Mouse (Mus musculus): ENCODE results near the gene Patj. TPM values are rescaled to one million over a fixed set of nuclear protein-coding genes. Genes with fewer than 3 reads are reported as not detected.

Gene Patj
- polyA plus RNA-seq, 1 experiment from 2014 or later = 33.2 TPM

GRCm38 (mm10) chr4:98739753-98740152, 344.2 kb downstream of the Patj start:
- Histone ChIP-seq H3K9ac (ENCODE audit: low read depth, low read length) (no peak overlapping the region), H3K4me3 (ENCODE audit: low read length) (no peak overlapping the region), H3K4me2 (replicated peaks; ENCODE audit: low read depth, low read length) (no peak overlapping the region), H3K4me1 (ENCODE audit: control insufficient read depth, insufficient read depth, low read length) (peaks cover 9% of the 10 kb centered on the region; the same call in 1 of the 2 replicates), H3K36me3 (ENCODE audit: control insufficient read depth, insufficient read depth, low read length) (no peaks in the 10 kb centered on the region), H3K9me3 (ENCODE audit: control insufficient read depth, low read length) (no peaks in the 10 kb centered on the region), H3K27me3 (ENCODE audit: control insufficient read depth, insufficient read depth, low read length) (no peaks in the 10 kb centered on the region), H3K27ac (ENCODE audit: low read depth, low read length) (no peak overlapping the region)
- WGBS = 36% methylated on average over 2 of the region's 2 CpGs
- 0 out of 2 replicates have a peak, but pooled peaks have one; percentile 55 for ATAC-seq (ENCODE audit: low FRiP score, low TSS enrichment)

- Histone ChIP-seq H3K27ac (ENCODE audit: low read depth, low read length) (peak overlapping the region; percentile 37; the same call in 1 of the 2 replicates), H3K4me2 (replicated peaks; ENCODE audit: low read depth, low read length) (no peak overlapping the region), H3K9me3 (ENCODE audit: control insufficient read depth, low read length) (no peaks in the 10 kb centered on the region), H3K9ac (ENCODE audit: low read depth, low read length) (no peak overlapping the region), H3K4me1 (ENCODE audit: control insufficient read depth, insufficient read depth, low read length) (peaks cover 9% of the 10 kb centered on the region; the same call in 1 of the 2 replicates), H3K4me3 (ENCODE audit: low read length) (no peak overlapping the region), H3K27me3 (ENCODE audit: control insufficient read depth, insufficient read depth, low read length) (no peaks in the 10 kb centered on the region), H3K36me3 (ENCODE audit: control insufficient read depth, insufficient read depth, low read length) (no peaks in the 10 kb centered on the region)
- WGBS = 36% methylated on average over 3 of the region's 3 CpGs
- peak; percentile 50; the same call in 1 of the 2 replicates for ATAC-seq (ENCODE audit: low FRiP score, low TSS enrichment)
Measured at GRCm38 (mm10) chr4:98743209-98743905, 347.8 kb downstream of the Patj start.

- H3K36me3 ChIP-seq (ENCODE audit: control insufficient read depth, insufficient read depth, low read length) = no peaks in the 10 kb centered on the region
- peak overlapping the region; percentile 37; the same call in 1 of the 2 replicates for H3K27ac ChIP-seq (ENCODE audit: low read depth, low read length)
- H3K9ac ChIP-seq (ENCODE audit: low read depth, low read length) = no peak overlapping the region
- no peaks in the 10 kb centered on the region for H3K9me3 ChIP-seq (ENCODE audit: control insufficient read depth, low read length)
- H3K27me3 ChIP-seq (ENCODE audit: control insufficient read depth, insufficient read depth, low read length) = no peaks in the 10 kb centered on the region
- ATAC-seq (ENCODE audit: low FRiP score, low TSS enrichment) = peak; percentile 66; the same call in 1 of the 2 replicates
- peaks cover 9% of the 10 kb centered on the region; the same call in 1 of the 2 replicates for H3K4me1 ChIP-seq (ENCODE audit: control insufficient read depth, insufficient read depth, low read length)
- 17% methylated on average over 7 of the region's 7 CpGs for WGBS
- no peak overlapping the region for H3K4me2 ChIP-seq (replicated peaks; ENCODE audit: low read depth, low read length)
- no peak overlapping the region for H3K4me3 ChIP-seq (ENCODE audit: low read length)
Measured at GRCm38 (mm10) chr4:98743906-98744210, 348.3 kb downstream of the Patj start.

- no peak for ATAC-seq (ENCODE audit: low FRiP score, low TSS enrichment)
- no peaks in the 10 kb centered on the region for H3K36me3 ChIP-seq (ENCODE audit: control insufficient read depth, insufficient read depth, low read length)
- H3K27me3 ChIP-seq (ENCODE audit: control insufficient read depth, insufficient read depth, low read length) = no peaks in the 10 kb centered on the region
- 93% methylated on average over 4 of the region's 4 CpGs for WGBS
- no peak overlapping the region for H3K27ac ChIP-seq (ENCODE audit: low read depth, low read length)
- no peaks in the 10 kb centered on the region for H3K9me3 ChIP-seq (ENCODE audit: control insufficient read depth, low read length)
- H3K4me3 ChIP-seq (ENCODE audit: low read length) = no peak overlapping the region
- H3K4me1 ChIP-seq (ENCODE audit: control insufficient read depth, insufficient read depth, low read length) = peaks cover 23% of the 10 kb centered on the region
- no peak overlapping the region for H3K4me2 ChIP-seq (replicated peaks; ENCODE audit: low read depth, low read length)
- H3K9ac ChIP-seq (ENCODE audit: low read depth, low read length) = no peak overlapping the region
Measured at GRCm38 (mm10) chr4:98754456-98754855, 358.9 kb downstream of the Patj start.

- no peak for ATAC-seq (ENCODE audit: low FRiP score, low TSS enrichment)
- H3K27me3 ChIP-seq (ENCODE audit: control insufficient read depth, insufficient read depth, low read length) = no peaks in the 10 kb centered on the region
- H3K4me3 ChIP-seq (ENCODE audit: low read length) = no peak overlapping the region
- H3K4me1 ChIP-seq (ENCODE audit: control insufficient read depth, insufficient read depth, low read length) = peaks cover 27% of the 10 kb centered on the region
- no peaks in the 10 kb centered on the region for H3K9me3 ChIP-seq (ENCODE audit: control insufficient read depth, low read length)
- H3K36me3 ChIP-seq (ENCODE audit: control insufficient read depth, insufficient read depth, low read length) = no peaks in the 10 kb centered on the region
- no peak overlapping the region for H3K4me2 ChIP-seq (replicated peaks; ENCODE audit: low read depth, low read length)
- 55% methylated on average over 11 of the region's 11 CpGs for WGBS
- no peak overlapping the region for H3K27ac ChIP-seq (ENCODE audit: low read depth, low read length)
- H3K9ac ChIP-seq (ENCODE audit: low read depth, low read length) = no peak overlapping the region
Measured at GRCm38 (mm10) chr4:98756141-98756540, 360.6 kb downstream of the Patj start.

GRCm38 (mm10) chr4:98758012-98758821, 362.6 kb downstream of the Patj start:
- Histone ChIP-seq H3K27me3 (ENCODE audit: control insufficient read depth, insufficient read depth, low read length) (no peaks in the 10 kb centered on the region), H3K27ac (ENCODE audit: low read depth, low read length) (peak overlapping the region; percentile 82), H3K9me3 (ENCODE audit: control insufficient read depth, low read length) (no peaks in the 10 kb centered on the region), H3K36me3 (ENCODE audit: control insufficient read depth, insufficient read depth, low read length) (no peaks in the 10 kb centered on the region), H3K4me3 (ENCODE audit: low read length) (no peak overlapping the region), H3K4me2 (replicated peaks; ENCODE audit: low read depth, low read length) (no peak overlapping the region), H3K4me1 (ENCODE audit: control insufficient read depth, insufficient read depth, low read length) (peaks cover 27% of the 10 kb centered on the region), H3K9ac (ENCODE audit: low read depth, low read length) (no peak overlapping the region)
- ATAC-seq (ENCODE audit: low FRiP score, low TSS enrichment) = peak; percentile 91
- 20% methylated on average over 4 of the region's 4 CpGs for WGBS

GRCm38 (mm10) chr4:98758872-98759518, 363.4 kb downstream of the Patj start:
- no peaks in the 10 kb centered on the region for H3K9me3 ChIP-seq (ENCODE audit: control insufficient read depth, low read length)
- H3K36me3 ChIP-seq (ENCODE audit: control insufficient read depth, insufficient read depth, low read length) = no peaks in the 10 kb centered on the region; the same call in 1 of the 2 replicates
- peak overlapping the region; percentile 82; the same call in 1 of the 2 replicates for H3K27ac ChIP-seq (ENCODE audit: low read depth, low read length)
- ATAC-seq (ENCODE audit: low FRiP score, low TSS enrichment) = no peak
- no peak overlapping the region for H3K4me2 ChIP-seq (replicated peaks; ENCODE audit: low read depth, low read length)
- H3K27me3 ChIP-seq (ENCODE audit: control insufficient read depth, insufficient read depth, low read length) = no peaks in the 10 kb centered on the region
- WGBS = 81% methylated on average over 3 of the region's 3 CpGs
- H3K9ac ChIP-seq (ENCODE audit: low read depth, low read length) = no peak overlapping the region
- H3K4me3 ChIP-seq (ENCODE audit: low read length) = no peak overlapping the region
- peaks cover 27% of the 10 kb centered on the region for H3K4me1 ChIP-seq (ENCODE audit: control insufficient read depth, insufficient read depth, low read length)

GRCm38 (mm10) chr4:98767134-98768133, 371.8 kb downstream of the Patj start:
- peaks cover 3% of the 10 kb centered on the region; the same call in 1 of the 2 replicates for H3K36me3 ChIP-seq (ENCODE audit: control insufficient read depth, insufficient read depth, low read length)
- H3K4me3 ChIP-seq (ENCODE audit: low read length) = no peak overlapping the region
- no peak overlapping the region for H3K9ac ChIP-seq (ENCODE audit: low read depth, low read length)
- peaks cover 4% of the 10 kb centered on the region; the same call in 1 of the 2 replicates for H3K9me3 ChIP-seq (ENCODE audit: control insufficient read depth, low read length)
- H3K4me1 ChIP-seq (ENCODE audit: control insufficient read depth, insufficient read depth, low read length) = peaks cover 9% of the 10 kb centered on the region; the same call in 1 of the 2 replicates
- H3K27me3 ChIP-seq (ENCODE audit: control insufficient read depth, insufficient read depth, low read length) = no peaks in the 10 kb centered on the region
- 50% methylated on average over 14 of the region's 14 CpGs for WGBS
- H3K4me2 ChIP-seq (replicated peaks; ENCODE audit: low read depth, low read length) = no peak overlapping the region
- H3K27ac ChIP-seq (ENCODE audit: low read depth, low read length) = peak overlapping the region; percentile 17; the same call in 1 of the 2 replicates
- ATAC-seq (ENCODE audit: low FRiP score, low TSS enrichment) = peak; percentile 73

Measured in kidney, embryonic 14.5 days (tissue).